Comparison of ENCODE assay signal across 9 mouse cellular contexts in the genomic region with DNA sequence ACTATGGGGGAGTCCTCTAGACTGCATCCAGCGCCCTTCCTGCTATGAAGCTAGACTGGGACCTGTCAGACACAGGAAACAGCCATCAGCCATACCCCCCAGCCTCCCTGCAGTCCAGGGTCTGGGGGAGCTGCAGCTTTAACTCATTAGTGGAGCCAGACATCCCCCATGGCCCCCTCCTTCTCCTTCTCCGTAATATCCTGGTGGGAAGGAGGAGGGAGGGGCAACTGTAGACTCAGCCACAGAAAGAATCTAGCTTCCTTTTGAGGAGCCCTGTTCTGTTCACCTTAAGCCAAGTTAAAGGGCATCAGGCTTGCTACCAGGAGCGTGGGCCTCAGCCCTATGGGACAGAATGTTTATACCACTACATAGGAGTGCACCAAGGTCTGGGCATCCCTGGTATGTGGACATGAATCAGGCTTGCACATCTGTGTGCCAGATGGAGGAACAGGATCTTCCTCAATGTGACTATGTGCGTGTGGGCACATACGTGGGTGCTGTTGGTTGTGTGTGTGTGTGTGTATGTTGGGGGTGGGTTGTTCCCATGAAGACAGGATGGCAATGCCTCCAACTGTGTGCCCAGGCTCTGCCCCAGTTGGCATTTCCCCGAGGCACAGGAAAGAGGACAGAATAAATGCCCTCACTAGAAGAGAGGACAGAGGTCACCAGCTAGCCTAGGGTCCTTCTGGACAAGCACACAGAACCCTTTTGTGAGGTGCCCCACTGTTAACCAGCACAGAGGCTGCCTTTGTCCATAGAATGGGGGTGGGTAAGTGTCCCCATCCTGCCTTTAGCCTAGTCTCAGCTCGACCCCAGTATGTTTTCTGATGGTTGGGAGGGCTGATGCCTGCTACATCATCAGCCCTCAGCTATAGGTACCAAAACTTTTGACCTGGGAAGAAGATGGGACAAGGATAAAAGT. TPM values are rescaled to one million over a fixed set of nuclear protein-coding genes. Genes with fewer than 3 reads are reported as not detected.
DNase-seq lines count a peak whose midpoint lies in the region; ATAC-seq and TF ChIP-seq lines count a peak whose summit lies in the region.
"Had no signal": no experiment of that assay in that cellular context is flagged by ENCODE, and none has a peak within 500 bp of the region (broad histone marks: within the 10 kb centered on the region; RNA-seq: fewer than 3 reads in every experiment).

No protein-coding gene starts in this region.

- peak overlapping the region; percentile 100 for H3K27ac ChIP-seq in lung, embryonic 14.5 days (ENCODE audit: low read depth)
- peak overlapping the region; percentile 95 for H3K27ac ChIP-seq in embryonic facial prominence, embryonic 10.5 days (replicated peaks)
- peak overlapping the region; percentile 88 for H3K27ac ChIP-seq in hindbrain, embryonic 10.5 days
- peak overlapping the region; percentile 100 for H3K27ac ChIP-seq in limb, embryonic 11.5 days (replicated peaks; ENCODE audit: low read depth, low read length)
- H3K27ac ChIP-seq in neural tube, embryonic 11.5 days (ENCODE audit: low read depth, low read length): peak overlapping the region; percentile 91

- ATAC-seq in lung, embryonic 14.5 days (ENCODE audit: insufficient read depth): peak; percentile 46
- peak; percentile 61 for ATAC-seq in limb, embryonic 11.5 days (ENCODE audit: insufficient number of reproducible peaks, low FRiP score, low TSS enrichment, low read depth)
- ATAC-seq in neural tube, embryonic 11.5 days (ENCODE audit: insufficient read depth, low FRiP score, low TSS enrichment): no peak
- ATAC-seq: Patski had no signal

- peak overlapping the region; percentile 74 for H3K9ac ChIP-seq in lung, embryonic 14.5 days
- H3K9ac ChIP-seq in limb, embryonic 11.5 days (ENCODE audit: low read length): peak overlapping the region; percentile 85
- H3K9ac ChIP-seq in neural tube, embryonic 11.5 days (ENCODE audit: low read length): peak overlapping the region; percentile 23

- DNase-seq in lung, embryonic 14.5 days: peak; percentile 87
- DNase-seq in lung, postnatal 25 days (ENCODE audit: low spot score): no peak
- DNase-seq in embryonic facial prominence, embryonic 10.5 days (ENCODE audit: low spot score): peak; percentile 91
- DNase-seq in hindbrain, embryonic 10.5 days (ENCODE audit: low spot score): peak; percentile 65
- peak; percentile 92 for DNase-seq in limb, embryonic 11.5 days (ENCODE audit: low spot score)
- peak; percentile 65 for DNase-seq in neural tube, embryonic 11.5 days (ENCODE audit: low spot score)
- no peak for DNase-seq in cerebellum, postnatal 36 days
- no peak for DNase-seq in adrenal gland, adult 2 months

- peaks cover 25% of the 10 kb centered on the region for H3K4me1 ChIP-seq in lung, embryonic 14.5 days (ENCODE audit: insufficient read depth)
- peaks cover 88% of the 10 kb centered on the region for H3K4me1 ChIP-seq in embryonic facial prominence, embryonic 10.5 days
- peaks cover 68% of the 10 kb centered on the region for H3K4me1 ChIP-seq in hindbrain, embryonic 10.5 days (replicated peaks)
- H3K4me1 ChIP-seq in limb, embryonic 11.5 days (ENCODE audit: control insufficient read depth, insufficient read depth, low read length): peaks cover 37% of the 10 kb centered on the region
- peaks cover 13% of the 10 kb centered on the region for H3K4me1 ChIP-seq in neural tube, embryonic 11.5 days (ENCODE audit: control insufficient read depth, insufficient read depth, low read length)

- peak overlapping the region; percentile 54 for H3K4me3 ChIP-seq in lung, embryonic 14.5 days (ENCODE audit: low read depth, low read length)
- peak overlapping the region; percentile 81 for H3K4me3 ChIP-seq in embryonic facial prominence, embryonic 10.5 days
- H3K4me3 ChIP-seq in hindbrain, embryonic 10.5 days: peak overlapping the region; percentile 72
- peak overlapping the region; percentile 96 for H3K4me3 ChIP-seq in limb, embryonic 11.5 days (ENCODE audit: low read depth, low read length)
- H3K4me3 ChIP-seq in neural tube, embryonic 11.5 days (ENCODE audit: low read depth, low read length): peak overlapping the region; percentile 24

- peaks cover 15% of the 10 kb centered on the region; the same call in 1 of the 2 replicates for H3K36me3 ChIP-seq in lung, embryonic 14.5 days (ENCODE audit: insufficient read depth)
- H3K36me3 ChIP-seq in embryonic facial prominence, embryonic 10.5 days (replicated peaks): peaks cover 7% of the 10 kb centered on the region; the same call in 1 of the 2 replicates
- H3K36me3 ChIP-seq in hindbrain, embryonic 10.5 days: no peaks in the 10 kb centered on the region
- peaks cover 4% of the 10 kb centered on the region; the same call in 1 of the 2 replicates for H3K36me3 ChIP-seq in limb, embryonic 11.5 days (ENCODE audit: control insufficient read depth, insufficient read depth, low read length)
- no peaks in the 10 kb centered on the region; the same call in 1 of the 2 replicates for H3K36me3 ChIP-seq in neural tube, embryonic 11.5 days (ENCODE audit: control insufficient read depth, insufficient read depth, low read length)

- whole genome bisulfite sequencing in lung, embryonic 14.5 days: 24% methylated on average over 6 of the region's 7 CpGs
- 16% methylated on average over 7 of the region's 7 CpGs for WGBS in embryonic facial prominence, embryonic 10.5 days
- WGBS in hindbrain, embryonic 10.5 days: 45% methylated on average over 7 of the region's 7 CpGs
- WGBS in limb, embryonic 11.5 days: 9% methylated on average over 7 of the region's 7 CpGs
- WGBS in neural tube, embryonic 11.5 days: 40% methylated on average over 6 of the region's 7 CpGs

- no peaks in the 10 kb centered on the region for H3K27me3 ChIP-seq in lung, embryonic 14.5 days (ENCODE audit: insufficient read depth, low read length)
- peaks cover 12% of the 10 kb centered on the region; the same call in 1 of the 2 replicates for H3K27me3 ChIP-seq in embryonic facial prominence, embryonic 10.5 days (replicated peaks; ENCODE audit: low read depth, poor library complexity, severe bottlenecking)
- peaks cover 24% of the 10 kb centered on the region for H3K27me3 ChIP-seq in hindbrain, embryonic 10.5 days (ENCODE audit: insufficient read depth, poor library complexity, severe bottlenecking)
- no peaks in the 10 kb centered on the region for H3K27me3 ChIP-seq in limb, embryonic 11.5 days (ENCODE audit: control insufficient read depth, insufficient read depth, low read length)
- peaks cover 6% of the 10 kb centered on the region for H3K27me3 ChIP-seq in neural tube, embryonic 11.5 days (ENCODE audit: control insufficient read depth, insufficient read depth, low read length)
- H3K27me3 ChIP-seq: Patski had no signal

- peak overlapping the region; percentile 93 for H3K4me2 ChIP-seq in lung, embryonic 14.5 days
- H3K4me2 ChIP-seq in limb, embryonic 11.5 days (ENCODE audit: low read depth, severe bottlenecking): peak overlapping the region; percentile 99
- peak overlapping the region; percentile 79 for H3K4me2 ChIP-seq in neural tube, embryonic 11.5 days (ENCODE audit: low read depth)

- no peaks in the 10 kb centered on the region for H3K9me3 ChIP-seq in lung, embryonic 14.5 days (ENCODE audit: low read depth, low read length)
- H3K9me3 ChIP-seq in embryonic facial prominence, embryonic 10.5 days: no peaks in the 10 kb centered on the region
- H3K9me3 ChIP-seq in hindbrain, embryonic 10.5 days: no peaks in the 10 kb centered on the region
- no peaks in the 10 kb centered on the region for H3K9me3 ChIP-seq in limb, embryonic 11.5 days (ENCODE audit: control insufficient read depth, low read length)
- H3K9me3 ChIP-seq in neural tube, embryonic 11.5 days (ENCODE audit: control insufficient read depth, low read length): no peaks in the 10 kb centered on the region

- TF ChIP-seq CTCF in lung, embryonic 14.5 days (IDR thresholded peaks at IDR 0.05; ENCODE audit: low read depth): no peak

RNA-seq across cellular contexts. Expression of a gene that starts 0.9 kb away (rescaled TPM):
- polyA plus RNA-seq in lung, embryonic 14.5 days (2014; fragmentation: Nextera tagmentation; extraction: Ambion mirVana): 4.0 and 4.5 TPM in 2 replicates
- 2.9 and 4.4 TPM in 2 replicates for polyA plus RNA-seq in embryonic facial prominence, embryonic 10.5 days (2016; fragmentation: Nextera tagmentation; extraction: Ambion mirVana)
- polyA plus RNA-seq in hindbrain, embryonic 10.5 days (2016; fragmentation: Nextera tagmentation; extraction: Ambion mirVana): 1.5 and 1.8 TPM in 2 replicates
- 7.3 and 7.9 TPM in 2 replicates for polyA plus RNA-seq in limb, embryonic 11.5 days (2014; fragmentation: Nextera tagmentation; extraction: Ambion mirVana)
- 2.9 and 3.5 TPM in 2 replicates for polyA plus RNA-seq in neural tube, embryonic 11.5 days (2014; fragmentation: Nextera tagmentation; extraction: Ambion mirVana)
- total RNA-seq in adrenal gland, adult 2 months (2021): under 1 TPM in 1 of 2 experiments, not detected in 1; 0.38 TPM
- polyA plus RNA-seq in adrenal gland, adult 2 months (2012; rRNA removed): 0.12 and 0.20 TPM in 2 replicates
- polyA plus RNA-seq: Patski had no signal

RNA-seq across cellular contexts. Expression of a gene that starts 3.7 kb away (rescaled TPM):
- 74.2 and 81.8 TPM in 2 replicates for polyA plus RNA-seq in lung, embryonic 14.5 days (2014; fragmentation: Nextera tagmentation; extraction: Ambion mirVana)
- polyA plus RNA-seq in embryonic facial prominence, embryonic 10.5 days (2016; fragmentation: Nextera tagmentation; extraction: Ambion mirVana): 99.3 and 112 TPM in 2 replicates
- 59.8 and 61.0 TPM in 2 replicates for polyA plus RNA-seq in hindbrain, embryonic 10.5 days (2016; fragmentation: Nextera tagmentation; extraction: Ambion mirVana)
- 165 and 174 TPM in 2 replicates for polyA plus RNA-seq in limb, embryonic 11.5 days (2014; fragmentation: Nextera tagmentation; extraction: Ambion mirVana)
- polyA plus RNA-seq in neural tube, embryonic 11.5 days (2014; fragmentation: Nextera tagmentation; extraction: Ambion mirVana): 62.9 and 71.3 TPM in 2 replicates
- 1 to 10 TPM; 2.4 to 7.8 TPM for total RNA-seq in adrenal gland, adult 2 months (2021)
- 11.6 and 19.0 TPM in 2 replicates for polyA plus RNA-seq in adrenal gland, adult 2 months (2012; rRNA removed)

RNA-seq across cellular contexts. Expression of a gene that starts 6.6 kb away (rescaled TPM):
- polyA plus RNA-seq in lung, embryonic 14.5 days (2014; fragmentation: Nextera tagmentation; extraction: Ambion mirVana): 18.1 and 18.8 TPM in 2 replicates
- polyA plus RNA-seq in embryonic facial prominence, embryonic 10.5 days (2016; fragmentation: Nextera tagmentation; extraction: Ambion mirVana): 10.3 and 11.9 TPM in 2 replicates
- polyA plus RNA-seq in hindbrain, embryonic 10.5 days (2016; fragmentation: Nextera tagmentation; extraction: Ambion mirVana): 8.5 and 9.6 TPM in 2 replicates
- 20.1 and 23.4 TPM in 2 replicates for polyA plus RNA-seq in limb, embryonic 11.5 days (2014; fragmentation: Nextera tagmentation; extraction: Ambion mirVana)
- 10.9 and 12.1 TPM in 2 replicates for polyA plus RNA-seq in neural tube, embryonic 11.5 days (2014; fragmentation: Nextera tagmentation; extraction: Ambion mirVana)
- total RNA-seq in adrenal gland, adult 2 months (2021): 10 to 100 TPM; 10.6 to 22.1 TPM
- polyA plus RNA-seq in adrenal gland, adult 2 months (2012; rRNA removed): 35.4 and 39.9 TPM in 2 replicates

RNA-seq across cellular contexts. Expression of a gene that starts 10.4 kb away (rescaled TPM):
- 7.7 and 8.3 TPM in 2 replicates for polyA plus RNA-seq in lung, embryonic 14.5 days (2014; fragmentation: Nextera tagmentation; extraction: Ambion mirVana)
- polyA plus RNA-seq in embryonic facial prominence, embryonic 10.5 days (2016; fragmentation: Nextera tagmentation; extraction: Ambion mirVana): 4.6 and 6.5 TPM in 2 replicates
- 2.4 and 3.0 TPM in 2 replicates for polyA plus RNA-seq in hindbrain, embryonic 10.5 days (2016; fragmentation: Nextera tagmentation; extraction: Ambion mirVana)
- polyA plus RNA-seq in limb, embryonic 11.5 days (2014; fragmentation: Nextera tagmentation; extraction: Ambion mirVana): 16.8 and 19.7 TPM in 2 replicates
- polyA plus RNA-seq in neural tube, embryonic 11.5 days (2014; fragmentation: Nextera tagmentation; extraction: Ambion mirVana): 4.8 and 5.7 TPM in 2 replicates
- under 1 TPM; 0.63 to 0.66 TPM for total RNA-seq in adrenal gland, adult 2 months (2021)
- 1.5 and 2.8 TPM in 2 replicates for polyA plus RNA-seq in adrenal gland, adult 2 months (2012; rRNA removed)
- polyA plus RNA-seq: Patski had no signal

RNA-seq across cellular contexts. Expression of a gene that starts 14.2 kb away (rescaled TPM):
- 0.30 and 0.37 TPM in 2 replicates for polyA plus RNA-seq in lung, embryonic 14.5 days (2014; fragmentation: Nextera tagmentation; extraction: Ambion mirVana)
- polyA plus RNA-seq in embryonic facial prominence, embryonic 10.5 days (2016; fragmentation: Nextera tagmentation; extraction: Ambion mirVana): 0.41 and 0.52 TPM in 2 replicates
- 0.46 and 0.54 TPM in 2 replicates for polyA plus RNA-seq in hindbrain, embryonic 10.5 days (2016; fragmentation: Nextera tagmentation; extraction: Ambion mirVana)
- 0.87 and 0.96 TPM in 2 replicates for polyA plus RNA-seq in limb, embryonic 11.5 days (2014; fragmentation: Nextera tagmentation; extraction: Ambion mirVana)
- 0.13 and 0.14 TPM in 2 replicates for polyA plus RNA-seq in neural tube, embryonic 11.5 days (2014; fragmentation: Nextera tagmentation; extraction: Ambion mirVana)
- total RNA-seq in adrenal gland, adult 2 months (2021): under 1 TPM in 1 of 2 experiments, not detected in 1; 0.20 TPM
- 0.62 and 1.3 TPM in 2 replicates for polyA plus RNA-seq in adrenal gland, adult 2 months (2012; rRNA removed)
- polyA plus RNA-seq: Patski had no signal

Comparison
In these comparisons a context has a peak if more than half of its experiments do, and no peak if none do; other contexts are left out.
1. DNase-seq: peak in lung, embryonic 14.5 days (single experiment), embryonic facial prominence, embryonic 10.5 days (single experiment), hindbrain, embryonic 10.5 days (single experiment), limb, embryonic 11.5 days (single experiment) and neural tube, embryonic 11.5 days (single experiment); none in lung, postnatal 25 days (single experiment), cerebellum, postnatal 36 days (0 of 2) and adrenal gland, adult 2 months (single experiment).
2. H3K4me3 ChIP-seq: peak in every context shown above with its lines; median percentile 96 in limb, embryonic 11.5 days; 81 in embryonic facial prominence, embryonic 10.5 days; 72 in hindbrain, embryonic 10.5 days; 54 in lung, embryonic 14.5 days; 24 in neural tube, embryonic 11.5 days.
3. H3K9ac ChIP-seq: peak in every context shown above with its lines; median percentile 85 in limb, embryonic 11.5 days; 74 in lung, embryonic 14.5 days; 23 in neural tube, embryonic 11.5 days.
4. Peak in every context shown above with its lines, with median percentiles within 50 percentile points of each other: H3K27ac ChIP-seq and H3K4me2 ChIP-seq.